Mouse (Mus musculus): ENCODE results near the gene Tmem132d.

- no peak for TF ChIP-seq GATA1 (IDR thresholded peaks at IDR 0.05; ENCODE audit: borderline replicate concordance, low read length)
- TF ChIP-seq FLI1 (IDR thresholded peaks at IDR 0.05; ENCODE audit: low read length), result no peak
These were observed 11.0 kb upstream of the Tmem132d start for GRCm38 (mm10) chr5:128443848-128444247.

Measured in megakaryocyte, embryonic 14.5 days (primary cell).